Mouse (Mus musculus) ES-Bruce4 (cell line): ENCODE measurements around the gene Ccnt2. TPM values are rescaled to one million over a fixed set of nuclear protein-coding genes. Genes with fewer than 3 reads are reported as not detected.

Experiments used
- H3K27ac ChIP-seq: 2 replicates; pipeline ENCODE4 v1.5.1; 2012; ENCODE audit warnings: low read length, inconsistent platforms; ENCODE audit not compliant: insufficient read depth
- H3K27me3 ChIP-seq: 2 replicates; pipeline ENCODE4 v1.6.1; 2012; ENCODE audit warnings: mild to moderate bottlenecking, low read length, inconsistent platforms; ENCODE audit not compliant: control insufficient read depth, poor library complexity, insufficient read depth, severe bottlenecking
- H3K36me3 ChIP-seq: 2 replicates; pipeline ENCODE4 v1.6.1; 2012; ENCODE audit warnings: inconsistent platforms, mild to moderate bottlenecking, low read length, moderate library complexity; ENCODE audit not compliant: control insufficient read depth, poor library complexity, insufficient read depth, severe bottlenecking
- H3K4me1 ChIP-seq: one replicate; pipeline ENCODE4 v1.8.1; 2011; ENCODE audit warnings: low read length; ENCODE audit not compliant: control insufficient read depth, insufficient read depth
- H3K4me3 ChIP-seq: 2 replicates; pipeline ENCODE4 v1.5.1; 2011; ENCODE audit warnings: low read depth, mild to moderate bottlenecking, low read length
- H3K9ac ChIP-seq: 2 replicates; pipeline ENCODE4 v1.6.1; 2012; ENCODE audit warnings: low read depth, mild to moderate bottlenecking, inconsistent platforms; ENCODE audit not compliant: poor library complexity, severe bottlenecking
- H3K9me3 ChIP-seq: replicated peaks from 2 replicates; pipeline ENCODE4 v1.6.1; 2012; ENCODE audit warnings: mild to moderate bottlenecking, low read length, inconsistent platforms; ENCODE audit not compliant: control insufficient read depth, poor library complexity, insufficient read depth, severe bottlenecking
- CTCF ChIP-seq: IDR thresholded peaks from one replicate; pipeline ENCODE4 v1.8.1; 2011; ENCODE audit warnings: low read depth, low read length
- EP300 ChIP-seq: IDR thresholded peaks from 2 replicates; pipeline ENCODE4 v1.6.1; 2011; ENCODE audit warnings: low read depth, low read length; ENCODE audit not compliant: insufficient read depth
- POLR2A ChIP-seq: IDR thresholded peaks from one replicate; pipeline ENCODE4 v1.8.1; 2011; ENCODE audit warnings: low read length; ENCODE audit not compliant: insufficient read depth
- polyA plus RNA-seq: library from polyadenylated mRNA; stranded (reverse); fragments of >200 nt; gene quantifications from 2 replicates; pipeline ENCODE4 v1.2.4, GENCODE M21; 2011; ENCODE audit warnings: low read depth; ENCODE audit not compliant: missing spikeins, insufficient read depth, insufficient read length

The Ccnt2 gene
- polyA plus RNA-seq: 115 and 120 TPM in 2 replicates

DNA sequence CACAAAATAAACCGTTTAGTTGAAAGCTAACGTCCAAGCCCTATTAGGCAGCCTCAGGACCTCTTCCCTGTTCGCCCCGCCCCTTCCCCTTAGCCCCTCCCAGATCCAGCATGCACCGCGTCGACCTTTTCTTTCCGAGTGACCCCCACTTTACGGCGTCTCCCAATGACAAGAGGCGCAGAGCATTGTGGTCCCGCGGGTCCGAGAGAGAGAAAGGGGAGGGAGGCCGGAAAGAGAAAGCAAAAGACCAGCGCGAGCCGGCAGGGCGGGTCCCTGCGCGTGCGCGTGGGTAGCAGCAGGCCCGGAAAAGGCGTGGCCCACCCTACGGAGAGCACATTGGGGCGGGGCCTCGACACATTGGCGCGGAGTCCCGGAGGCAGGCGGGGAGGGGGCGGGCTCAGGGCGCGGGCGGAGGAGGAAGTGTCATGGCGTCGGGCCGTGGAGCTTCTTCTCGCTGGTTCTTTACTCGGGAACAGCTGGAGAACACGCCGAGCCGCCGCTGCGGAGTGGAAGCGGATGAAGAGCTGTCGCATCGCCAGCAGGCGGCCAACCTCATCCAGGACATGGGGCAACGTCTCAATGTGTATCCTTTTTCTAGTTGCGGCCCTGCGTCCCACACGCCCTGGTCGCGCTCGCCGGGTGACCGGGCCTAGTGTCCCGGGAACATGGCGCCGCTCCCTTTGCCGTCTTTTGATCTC is at the start of gene Ccnt2:
Gene Ccnt2, plus strand, starts transcription at position 362 of the 698 bp plus-strand sequence.
- peak within 1 kb of the TSS; percentile 99 for H3K9ac ChIP-seq
- H3K36me3 ChIP-seq: peaks cover 6% of the 10 kb centered on the region; the same call in 1 of the 2 replicates
- peak within 1 kb of the TSS; percentile 63 for H3K27ac ChIP-seq
- no peaks in the 10 kb centered on the region for H3K9me3 ChIP-seq
- peaks cover 2% of the 10 kb centered on the region for H3K4me1 ChIP-seq
- peak within 1 kb of the TSS; percentile 100 for H3K4me3 ChIP-seq
- no peaks in the 10 kb centered on the region for H3K27me3 ChIP-seq
- TF ChIP-seq POLR2A: peak; percentile 65
- no peak for TF ChIP-seq CTCF
- TF ChIP-seq EP300: no peak

DNA sequence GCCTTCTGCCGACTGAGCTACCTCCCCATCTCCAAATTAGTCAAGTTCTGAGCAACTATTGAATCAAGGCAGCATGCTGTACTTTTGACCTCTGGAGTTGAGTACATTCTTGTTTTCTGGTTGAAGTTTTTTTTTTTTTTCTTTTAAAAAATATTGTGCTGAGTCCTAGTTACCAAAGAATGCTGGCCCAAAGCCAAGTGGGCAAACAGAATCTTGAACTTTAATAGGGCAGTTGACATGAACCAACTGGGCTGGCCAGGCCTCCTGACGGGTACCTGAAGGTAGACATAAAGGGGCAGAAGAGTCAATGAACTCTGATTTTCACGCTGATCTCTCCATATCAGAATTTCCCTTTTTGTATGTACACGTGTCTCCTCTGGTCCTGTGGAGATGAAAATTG is 44.9 kb upstream of the Ccnt2 start, which contains the start of gene Acmsd:
Gene Acmsd, plus strand, starts transcription at position 318 of the 400 bp plus-strand sequence.
- TF ChIP-seq POLR2A (no peak), EP300 (no peak), CTCF (no peak)

DNA sequence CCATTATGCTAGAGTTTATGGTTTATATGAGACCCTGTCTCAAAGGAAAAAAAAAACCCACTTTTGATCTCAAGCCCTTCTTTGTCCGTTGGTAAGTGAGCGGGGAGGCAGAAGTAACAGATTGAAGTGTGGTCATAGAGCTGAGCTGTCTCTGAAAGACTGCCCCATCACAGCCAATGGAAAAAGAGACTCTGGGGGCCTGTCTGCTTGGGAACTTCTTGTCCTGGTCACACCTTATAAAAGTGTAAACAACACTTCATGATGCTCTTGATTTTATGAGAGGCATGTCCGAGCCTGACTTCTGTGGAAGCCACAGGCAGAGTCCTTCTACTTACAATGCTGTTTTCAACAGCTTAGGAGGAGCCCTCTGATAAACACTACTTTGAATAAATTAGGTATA is 42.9 kb upstream of the Ccnt2 start:
- Histone ChIP-seq H3K4me3 (no peak overlapping the region), H3K9ac (no peak overlapping the region), H3K4me1 (no peaks in the 10 kb centered on the region), H3K27ac (no peak overlapping the region), H3K27me3 (no peaks in the 10 kb centered on the region), H3K9me3 (no peaks in the 10 kb centered on the region), H3K36me3 (no peaks in the 10 kb centered on the region)
- TF ChIP-seq POLR2A (no peak), EP300 (no peak), CTCF (no peak)

More for the DNA sequence above, 44.9 kb upstream of the Ccnt2 start, which contains the start of gene Acmsd:
- Histone ChIP-seq H3K9ac (no peak within 1 kb of the TSS), H3K27me3 (no peaks in the 10 kb centered on the region), H3K36me3 (no peaks in the 10 kb centered on the region), H3K9me3 (no peaks in the 10 kb centered on the region), H3K27ac (no peak within 1 kb of the TSS), H3K4me1 (no peaks in the 10 kb centered on the region), H3K4me3 (no peak within 1 kb of the TSS)

DNA sequence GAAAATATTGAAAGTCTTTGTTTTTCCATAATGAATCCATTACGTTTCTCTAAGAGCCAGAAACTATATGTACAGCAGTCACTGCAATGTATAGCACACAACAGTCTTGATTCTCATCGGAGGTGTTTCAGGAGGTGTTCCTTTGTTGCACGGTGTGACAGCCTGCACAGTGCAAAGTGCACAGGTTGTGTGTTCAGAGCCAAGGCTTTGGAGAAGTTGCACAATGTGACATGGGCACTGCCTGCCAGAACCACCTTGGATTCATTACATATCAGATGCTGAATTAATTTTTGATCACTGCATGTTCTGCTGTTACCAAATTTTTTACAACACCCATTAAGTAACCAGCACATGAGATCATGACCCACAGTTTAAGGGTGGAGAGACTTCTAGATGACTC is 41.5 kb upstream of the Ccnt2 start:
- Histone ChIP-seq H3K9ac (no peak overlapping the region), H3K4me3 (no peak overlapping the region), H3K27me3 (no peaks in the 10 kb centered on the region), H3K36me3 (no peaks in the 10 kb centered on the region), H3K27ac (no peak overlapping the region), H3K4me1 (no peaks in the 10 kb centered on the region), H3K9me3 (no peaks in the 10 kb centered on the region)
- TF ChIP-seq EP300: no peak
- no peak for TF ChIP-seq CTCF
- TF ChIP-seq POLR2A: no peak

DNA sequence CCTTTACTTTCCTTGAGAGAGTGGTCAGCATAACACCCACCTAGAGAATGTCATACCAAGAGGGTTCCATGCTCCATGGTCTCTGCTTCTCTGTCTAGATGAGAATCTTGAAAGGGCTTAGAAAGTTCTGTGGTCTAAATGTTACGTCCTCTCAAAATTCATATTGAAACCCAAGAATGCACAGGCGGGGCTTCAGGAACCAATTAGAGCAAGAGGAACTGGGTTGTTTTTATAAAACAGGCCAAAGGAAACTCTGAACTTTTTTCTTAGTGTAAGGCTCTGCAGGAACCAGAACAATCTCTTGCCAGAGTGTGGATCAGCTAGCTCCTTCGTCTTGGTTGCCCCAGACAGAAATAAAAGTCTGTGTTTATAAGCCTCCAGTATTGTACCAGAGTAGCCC is 41.1 kb upstream of the Ccnt2 start:
- H3K4me3 ChIP-seq: no peak overlapping the region
- H3K9ac ChIP-seq: no peak overlapping the region
- H3K4me1 ChIP-seq: no peaks in the 10 kb centered on the region
- no peaks in the 10 kb centered on the region for H3K27me3 ChIP-seq
- TF ChIP-seq EP300 (no peak), CTCF (no peak), POLR2A (no peak)
- no peaks in the 10 kb centered on the region for H3K9me3 ChIP-seq
- H3K36me3 ChIP-seq: no peaks in the 10 kb centered on the region
- H3K27ac ChIP-seq: no peak overlapping the region

DNA sequence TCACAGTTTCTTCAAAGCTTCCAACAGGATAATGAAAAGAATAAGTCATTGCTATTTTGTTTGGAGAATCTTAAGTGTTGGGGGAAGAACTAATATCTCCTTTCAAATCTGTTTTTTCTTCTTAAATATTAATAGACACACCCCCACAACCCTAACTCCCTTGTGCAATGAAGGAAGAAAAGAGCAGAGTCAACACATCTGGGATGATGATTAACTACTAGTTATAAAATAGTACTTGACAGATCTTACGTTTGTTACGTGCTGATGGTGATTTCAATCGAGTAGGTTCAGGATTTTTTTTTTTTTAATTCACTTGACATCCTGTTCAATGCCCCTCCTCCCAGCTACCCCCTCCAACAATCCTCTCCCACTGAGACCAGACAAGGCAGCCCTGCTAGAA is 38.6 kb upstream of the Ccnt2 start:
- Histone ChIP-seq H3K27ac (no peak overlapping the region), H3K36me3 (no peaks in the 10 kb centered on the region), H3K9me3 (no peaks in the 10 kb centered on the region), H3K4me3 (no peak overlapping the region), H3K4me1 (no peaks in the 10 kb centered on the region), H3K27me3 (no peaks in the 10 kb centered on the region), H3K9ac (no peak overlapping the region)
- TF ChIP-seq EP300: no peak
- no peak for TF ChIP-seq CTCF
- no peak for TF ChIP-seq POLR2A
